Mouse (Mus musculus) left cerebral cortex, postnatal 36 days (tissue): ENCODE data around the gene Ppp3r1. TPM values are rescaled to one million over a fixed set of nuclear protein-coding genes. Genes with fewer than 3 reads are reported as not detected.
A peak's percentile ranks its signal among the peaks of the same experiment; 100 is the strongest.
"Not testable (repeated sequence)": the region's sequence is repeated elsewhere in the genome, so short reads cannot be mapped to it uniquely, and the experiment has no call there.

Source experiments
- DNase-seq, 2 experiments: peaks; one replicate each; pipeline ENCODE4 v3.0.0; 2021 to 2022; ENCODE audit warnings: low spot score in 2 of 2, mixed read lengths in 1 of 2
- intact Hi-C: fragments of 180-260 bp; cut with DNase I; formaldehyde crosslinking; loops from one replicate; pipeline ENCODE4 v1.15.1; 2025
- total RNA-seq, 2 experiments: library from RNA; stranded (reverse); gene quantifications; 2 replicates each; pipeline ENCODE4 v1.2.3; 2021

Ppp3r1 gene
- total RNA-seq, 2 experiments from 2014 or later = 705 to 781 TPM

DNA sequence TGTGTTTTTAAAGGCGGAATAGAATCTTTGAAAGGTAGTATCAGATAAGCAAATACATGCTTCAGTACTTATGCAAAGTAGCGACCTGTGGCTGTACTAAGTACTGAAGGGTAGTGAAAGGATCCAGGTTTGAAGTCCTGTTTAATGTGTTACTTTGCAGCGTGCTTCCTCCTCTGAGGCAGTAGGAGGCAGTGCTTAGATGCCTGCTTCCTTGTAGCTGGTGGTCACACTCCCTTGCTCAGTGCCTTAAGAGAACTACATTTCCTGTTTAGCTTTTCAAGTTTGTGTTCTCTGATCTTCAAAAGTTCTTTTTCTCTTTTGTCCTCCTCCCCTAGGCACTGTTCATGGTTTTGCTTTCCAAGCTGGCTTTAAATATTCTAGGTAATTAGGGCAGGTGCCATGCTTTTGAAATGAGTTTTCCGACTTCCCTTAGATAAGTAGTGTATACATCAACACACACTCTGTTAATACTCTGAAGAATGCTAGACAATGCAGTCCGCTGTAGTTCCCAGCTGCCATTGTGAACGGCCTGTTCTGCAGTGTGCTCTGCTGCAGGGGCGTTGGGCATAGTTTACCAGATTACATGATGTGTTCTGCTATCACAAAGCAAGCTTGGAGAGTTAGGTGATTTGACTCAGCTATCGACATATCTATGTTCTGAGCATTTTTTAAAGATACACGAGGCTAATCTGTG is 33.2 kb downstream of the Ppp3r1 start:
- no peak for DNase-seq
- intact Hi-C loops = loop anchor here (2.0 kb wide), 1 partner anchor 109 kb away; no protein-coding TSS in a partner anchor

DNA sequence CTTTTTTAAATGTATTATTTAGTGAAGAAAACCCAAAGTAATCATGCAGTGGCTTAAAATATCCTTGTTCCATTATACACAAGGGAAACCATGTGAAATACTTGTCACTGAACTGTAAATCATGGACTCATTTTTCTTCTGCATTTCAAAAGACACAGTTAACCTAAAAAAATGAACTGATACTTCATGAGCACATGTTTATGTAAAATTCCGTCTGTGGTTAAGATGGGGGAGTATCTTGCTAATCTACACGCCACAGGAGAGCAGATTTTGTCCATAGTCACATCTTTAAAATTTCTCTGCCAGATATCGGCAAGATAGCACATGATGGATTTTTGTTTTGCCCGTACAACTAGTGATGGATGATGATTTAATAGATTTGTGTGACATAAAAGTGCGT is 40.1 kb downstream of the Ppp3r1 start:
- intact Hi-C loops = no loop called here
- DNase-seq = no peak

DNA sequence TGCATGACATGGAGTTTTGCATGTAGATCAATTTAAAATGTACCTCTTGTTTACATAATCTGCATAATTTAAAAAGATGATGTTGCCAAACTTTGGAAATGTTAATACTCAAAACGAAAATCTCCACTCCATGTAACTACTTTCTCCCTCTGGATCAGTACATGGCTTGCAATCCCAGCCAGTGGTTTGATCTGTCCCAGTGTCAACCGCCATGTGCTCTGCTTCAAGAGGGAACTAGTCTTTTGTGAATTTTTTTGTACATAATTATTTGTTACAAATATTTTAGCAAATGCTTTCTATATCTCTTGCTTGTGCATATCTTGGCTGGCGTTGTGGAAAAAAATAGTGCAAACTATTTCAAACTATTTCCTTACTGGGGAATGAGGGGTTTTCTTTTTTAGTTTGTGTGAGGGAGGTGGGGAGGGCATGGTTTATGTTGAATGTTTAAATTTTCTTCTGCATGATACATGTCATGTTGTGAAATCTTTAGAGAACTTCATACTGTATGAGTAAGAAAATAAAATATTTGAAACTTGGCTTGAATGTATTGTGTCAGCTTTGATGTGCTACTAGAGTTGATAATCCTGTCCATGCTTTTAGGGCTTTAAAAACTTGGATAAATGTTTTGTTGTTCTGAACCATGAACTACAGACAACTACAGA is 40.9 kb downstream of the Ppp3r1 start:
- intact Hi-C loops = no loop called here
- no peak for DNase-seq

DNA sequence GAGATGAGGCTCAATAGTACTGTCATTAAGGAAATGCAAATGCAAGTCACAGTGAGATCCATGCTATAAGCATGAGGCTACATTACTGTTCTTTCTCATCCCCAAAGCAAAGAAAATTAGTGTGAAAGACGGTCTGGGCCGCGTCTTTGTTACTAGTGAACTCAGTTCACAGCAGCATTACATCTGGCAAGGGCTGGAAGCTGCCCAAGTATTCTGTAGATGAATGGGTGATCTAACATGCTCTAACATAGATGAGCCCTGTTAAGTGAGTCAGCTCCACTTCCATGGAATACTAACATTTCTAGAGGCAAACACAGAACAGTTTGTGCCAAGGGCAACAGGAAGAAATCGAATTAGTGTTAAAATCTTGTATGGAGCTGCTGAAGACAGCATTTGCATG is 41.9 kb downstream of the Ppp3r1 start:
- intact Hi-C loops = no loop called here

DNA sequence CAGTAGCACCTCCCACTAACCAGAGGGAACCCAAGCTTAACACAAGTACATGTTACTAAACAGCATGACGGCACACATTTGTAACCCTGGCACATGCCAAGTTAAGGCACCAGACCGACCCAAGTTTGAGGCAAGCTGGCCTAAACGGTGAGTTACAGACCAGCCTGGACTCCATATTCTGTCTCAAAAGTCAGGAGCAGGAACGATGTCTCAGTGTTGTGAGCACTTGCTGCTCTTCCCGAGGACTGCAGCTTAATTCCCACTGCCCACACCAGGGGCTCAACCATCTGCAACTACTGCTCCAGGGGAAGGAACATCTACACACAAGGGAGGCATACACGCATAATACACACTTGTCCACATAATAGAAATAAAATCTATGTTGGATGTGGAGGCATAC is 43.4 kb downstream of the Ppp3r1 start:
- no peak for DNase-seq
- intact Hi-C loops = no loop called here

More for the DNA sequence above, 41.9 kb downstream of the Ppp3r1 start:
- no peak for DNase-seq

DNA sequence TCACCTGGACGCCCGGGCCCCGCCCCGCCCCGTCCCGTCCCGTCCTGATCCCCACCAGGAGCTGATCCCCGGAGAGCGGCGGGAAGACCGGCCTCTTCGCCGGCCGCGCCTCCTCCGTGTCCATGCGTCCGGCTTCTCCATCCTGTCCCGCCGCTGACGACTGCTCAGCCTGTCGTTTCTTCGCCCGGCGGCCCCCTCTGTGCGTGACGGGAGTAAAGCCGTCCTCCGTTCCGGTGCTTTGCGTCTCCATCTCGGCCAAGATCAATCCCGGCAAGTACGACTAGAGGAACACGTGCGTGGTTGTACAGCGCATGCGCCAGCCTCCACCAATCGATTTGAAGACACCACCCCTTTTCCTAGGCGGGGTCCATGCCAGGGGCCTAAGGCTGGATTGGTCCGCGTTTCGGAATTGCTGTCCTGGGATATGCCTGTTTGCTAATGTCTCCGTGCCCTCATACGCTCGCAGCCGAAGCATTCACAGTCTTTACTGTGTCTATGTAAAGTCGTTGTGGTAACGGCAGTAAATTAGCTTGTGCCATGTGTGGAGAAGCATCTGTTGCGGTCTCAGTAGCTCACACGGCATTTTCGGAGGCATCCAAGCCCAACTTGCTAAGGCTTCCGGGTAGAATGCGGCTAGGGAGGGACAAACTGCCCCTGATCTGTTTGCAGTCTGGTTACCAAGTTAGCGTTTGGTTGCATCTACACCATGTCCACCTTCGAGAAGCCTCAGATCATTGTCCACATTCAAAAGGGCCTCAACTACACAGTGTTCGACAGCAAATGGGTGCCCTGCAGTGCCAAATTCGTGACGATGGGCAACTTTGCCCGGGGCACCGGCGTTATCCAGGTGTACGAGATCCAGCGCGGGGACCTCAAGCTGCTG is 52.4 kb downstream of the Ppp3r1 start, which contains the start of gene Pno1:
Gene Pno1 (minus strand): TSS at position 311 of the 883 bp plus-strand sequence.
- intact Hi-C loops = loop anchor here (1.0 to 5.0 kb wide), 2 partner anchors 52 to 129 kb away; partner anchors contain the start of gene Ppp3r1
- DNase-seq = peak; percentile 95

DNA sequence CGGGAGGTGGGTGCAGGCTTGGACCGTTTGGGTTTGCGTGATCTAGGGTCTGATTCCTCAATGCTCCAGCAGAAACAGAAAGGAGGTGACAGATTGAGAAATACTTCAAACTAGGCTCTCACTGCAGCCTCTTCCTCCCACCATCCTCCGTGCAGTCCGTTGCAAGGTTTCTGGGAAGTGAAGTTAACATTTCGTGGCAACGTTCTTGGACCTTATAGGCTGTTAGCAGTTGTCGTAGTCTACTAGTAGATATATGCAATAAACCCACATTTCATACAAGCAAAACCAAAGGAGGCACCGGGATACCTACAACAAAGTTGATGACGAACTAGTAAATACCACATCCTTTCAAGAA is 53.1 kb downstream of the Ppp3r1 start:
- intact Hi-C loops = loop anchor here (5.0 kb wide), 1 partner anchor 130 kb away; no protein-coding TSS in a partner anchor
- no peak for DNase-seq

DNA sequence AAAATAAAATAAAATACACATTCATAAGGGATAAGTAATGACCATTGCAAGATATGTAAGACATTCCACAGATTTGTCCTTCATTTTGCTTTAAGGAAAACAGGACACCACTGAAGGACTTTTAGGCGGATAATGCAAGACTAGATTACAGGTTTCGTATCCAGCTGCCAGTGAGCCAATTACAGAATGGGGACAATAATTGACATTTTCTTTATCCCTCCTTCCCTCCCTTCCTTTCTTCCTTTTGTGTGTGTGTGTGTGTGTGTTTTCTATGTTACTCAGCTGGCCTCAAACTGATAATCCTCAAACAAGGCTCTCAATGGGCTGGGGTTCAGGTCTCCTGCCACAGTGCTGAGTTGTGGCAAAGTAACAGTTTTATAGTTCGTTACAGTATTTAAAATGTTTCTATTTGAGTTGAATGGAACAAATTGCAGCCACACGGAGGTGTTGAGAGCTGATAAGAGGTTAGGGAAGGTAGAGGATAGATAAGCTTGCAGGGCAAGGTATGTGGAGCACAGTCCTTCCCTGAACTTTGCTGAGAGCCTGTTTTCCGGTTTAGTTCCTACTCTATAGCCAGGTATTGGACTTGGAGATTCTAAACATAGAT is 53.9 kb downstream of the Ppp3r1 start:
- intact Hi-C loops = loop anchor here (5.0 kb wide), 1 partner anchor 131 kb away; no protein-coding TSS in a partner anchor

DNA sequence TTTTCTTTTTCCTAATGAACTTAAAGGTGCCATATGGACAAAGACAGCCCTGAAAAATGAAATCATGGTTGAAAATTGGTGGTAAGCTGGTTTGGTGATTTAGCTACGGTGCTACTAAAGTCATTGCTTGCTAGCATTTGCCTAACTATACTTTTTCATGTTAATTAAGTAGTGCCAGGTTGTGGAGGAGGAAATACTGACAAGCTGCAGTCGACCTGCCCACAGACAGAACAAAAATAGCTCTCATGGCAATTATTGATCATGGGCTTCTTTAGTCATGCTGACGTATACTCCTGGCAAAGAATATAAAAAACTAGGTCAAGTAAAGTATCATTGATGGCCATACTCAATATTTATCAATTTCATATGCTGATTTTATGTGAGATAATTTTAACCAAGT is 56.4 kb downstream of the Ppp3r1 start:
- intact Hi-C loops = no loop called here
- DNase-seq = no peak

More for the DNA sequence above, 53.9 kb downstream of the Ppp3r1 start:
- no peak for DNase-seq

DNA sequence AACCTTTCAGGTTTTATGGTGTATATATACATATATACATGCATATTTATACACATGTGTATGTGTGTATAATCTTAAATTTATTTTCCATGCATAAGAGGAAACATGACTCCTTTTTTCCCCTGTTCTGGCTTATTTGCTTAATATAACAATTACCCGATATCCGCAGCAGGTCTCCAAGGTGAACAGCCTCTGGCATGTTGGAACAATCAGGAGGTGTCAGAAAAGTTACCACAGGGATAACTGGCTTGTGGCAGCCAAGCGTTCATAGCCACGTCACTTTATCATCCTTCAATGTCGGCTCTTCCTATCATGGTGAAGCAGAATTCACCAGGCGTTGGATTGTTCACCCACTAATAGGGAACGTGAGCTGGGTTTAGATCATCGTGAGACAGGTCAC is 62.1 kb downstream of the Ppp3r1 start:
- DNase-seq = no peak
- intact Hi-C loops = no loop called here

DNA sequence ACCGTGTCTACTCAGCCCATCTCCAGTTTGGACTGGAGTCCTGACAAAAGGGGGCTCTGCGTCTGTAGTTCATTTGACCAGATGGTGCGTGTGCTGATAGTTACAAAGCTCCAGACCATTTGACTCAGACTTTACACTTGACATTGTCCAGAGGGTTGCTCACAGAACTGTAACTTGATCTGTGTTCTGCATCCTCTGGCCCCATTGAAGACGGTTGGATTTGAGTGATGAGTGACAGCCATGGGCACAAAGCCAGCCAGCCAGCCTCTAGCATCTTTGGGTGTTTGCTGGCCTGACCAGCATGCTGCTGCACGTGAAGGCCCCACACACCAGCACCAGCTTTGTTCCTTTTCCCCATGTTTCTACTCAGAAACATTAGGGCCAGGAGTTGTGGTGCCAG is 73.7 kb downstream of the Ppp3r1 start:
- intact Hi-C loops = no loop called here
- DNase-seq = no peak

DNA sequence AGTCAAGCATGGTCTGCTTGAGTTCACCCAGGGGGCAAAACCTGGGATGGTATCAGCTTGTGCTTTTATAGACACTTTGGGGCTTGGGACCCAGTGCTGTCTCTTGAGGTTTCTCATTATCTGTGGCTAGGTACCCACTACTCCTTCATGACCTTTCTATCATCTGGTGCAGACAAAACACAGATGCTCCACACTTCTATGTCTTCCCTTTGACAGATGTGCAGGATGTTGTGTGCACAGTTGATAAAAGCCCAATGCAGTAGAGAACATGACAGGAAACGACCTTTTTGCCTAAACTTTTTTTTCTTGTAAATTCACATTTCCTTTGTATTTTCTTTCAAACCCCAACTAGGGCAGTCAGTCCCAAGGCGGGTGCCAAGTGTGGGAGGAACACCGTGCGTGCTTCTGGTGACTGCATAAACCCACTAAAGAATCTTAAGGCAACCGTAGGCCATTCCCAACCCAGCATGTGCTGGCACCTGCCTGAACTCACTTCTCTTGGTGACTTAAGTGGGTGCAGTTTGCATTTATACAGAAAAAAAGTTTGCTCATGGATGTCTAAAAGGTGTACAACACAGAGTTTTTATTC is 77.5 kb downstream of the Ppp3r1 start:
- no peak for DNase-seq
- intact Hi-C loops = no loop called here

DNA sequence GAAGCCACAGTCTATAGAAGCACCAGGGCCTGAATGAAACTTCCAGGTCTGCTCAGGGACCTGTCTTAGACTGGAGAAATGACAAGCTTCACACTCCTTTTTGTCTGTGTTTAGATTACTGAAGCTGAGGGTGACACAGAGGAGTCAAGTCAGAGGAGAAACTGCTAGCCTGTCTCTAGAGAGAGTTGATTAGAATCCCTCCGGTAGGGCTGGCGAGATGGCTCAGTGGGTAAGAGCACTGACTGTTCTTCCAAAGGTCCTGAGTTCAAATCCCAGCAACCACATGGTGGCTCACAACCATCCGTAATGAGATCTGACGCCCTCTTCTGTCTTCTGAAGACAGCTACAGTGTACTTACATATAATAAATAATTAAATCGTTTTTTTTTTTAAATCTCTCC is 79.5 kb downstream of the Ppp3r1 start:
- DNase-seq, intact Hi-C loops: not testable (repeated sequence)

DNA sequence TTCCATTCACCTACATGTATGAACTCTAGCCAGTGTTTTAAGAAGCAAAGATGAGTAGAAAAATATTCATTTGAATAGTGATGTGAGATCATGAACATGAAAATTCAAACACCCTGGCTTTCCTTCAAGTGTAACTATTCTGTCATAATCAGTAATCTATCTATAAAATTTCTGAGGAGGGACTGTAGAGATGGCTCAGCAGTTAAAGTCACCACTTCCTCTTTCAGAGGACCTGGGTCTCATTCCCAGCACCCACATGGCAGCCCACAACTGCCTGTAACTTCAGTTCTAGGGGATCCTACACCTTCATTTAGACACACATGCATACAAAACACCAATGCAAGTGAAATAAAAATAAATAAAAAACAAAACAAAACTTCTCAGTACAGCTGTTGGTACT is 89.7 kb downstream of the Ppp3r1 start:
- intact Hi-C loops = no loop called here

More for the DNA sequence above, 89.7 kb downstream of the Ppp3r1 start:
- no peak for DNase-seq

Other genes starting within 250 kb of the Ppp3r1 start
- gene Fbxo48, start 207.9 kb upstream of the Ppp3r1 start, total RNA-seq = 1 to 10 TPM; 1.3 to 1.5 TPM
- gene Cnrip1, start 107.7 kb upstream of the Ppp3r1 start, total RNA-seq = 100 to 1,000 TPM in 1 of 2 experiments, 10 to 100 TPM in 1; 99.5 to 105 TPM
- gene Plek, start 106.9 kb upstream of the Ppp3r1 start, total RNA-seq = 1 to 10 TPM; 6.0 to 7.6 TPM
- 1 to 10 TPM; 8.0 to 8.6 TPM for gene Wdr92, start 22.8 kb downstream of the Ppp3r1 start, total RNA-seq
- 10 to 100 TPM; 24.0 to 26.1 TPM for gene Pno1, start 52.3 kb downstream of the Ppp3r1 start, total RNA-seq
- gene C1d, start 98.3 kb downstream of the Ppp3r1 start, total RNA-seq = 10 to 100 TPM; 36.6 to 39.8 TPM